Mouse (Mus musculus): Measurements from ENCODE around the gene Wee2. TPM values are rescaled to one million over a fixed set of nuclear protein-coding genes. Genes with fewer than 3 reads are reported as not detected.

Gene Wee2
- polyA plus RNA-seq, 1 experiment from 2014 or later, result not detected

DNA sequence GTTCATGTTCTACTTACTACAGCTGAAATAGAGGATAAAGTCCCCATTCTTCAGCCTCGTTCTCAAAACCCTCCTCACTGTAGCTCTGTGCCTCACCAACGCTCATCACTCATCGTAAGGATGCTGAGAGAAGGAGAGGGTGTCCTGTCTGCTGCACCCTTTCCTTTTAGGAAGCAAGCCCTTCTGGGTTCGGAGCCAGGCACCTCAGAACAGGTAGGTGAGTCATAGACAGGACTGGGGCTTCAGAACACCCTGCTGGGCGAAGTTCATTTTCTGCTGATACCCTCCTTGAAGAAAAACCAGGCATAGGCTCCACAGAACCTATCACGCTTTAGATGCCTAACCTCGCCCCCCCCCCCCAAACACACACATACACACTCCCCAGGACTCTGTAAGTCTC is 11.4 kb upstream of the Wee2 start:
- H3K36me3 ChIP-seq, result 0 out of 2 replicates have a peak, but pooled peaks cover 3% of the 10 kb centered on the region
- no peak overlapping the region for H3K4me3 ChIP-seq
- no peak for DNase-seq (ENCODE audit: low spot score)
- H3K4me1 ChIP-seq (replicated peaks), result 0 out of 2 replicates have a peak, but pooled peaks cover 3% of the 10 kb centered on the region
- no peaks in the 10 kb centered on the region for H3K9me3 ChIP-seq
- no peak overlapping the region for H3K27ac ChIP-seq
- no peaks in the 10 kb centered on the region for H3K27me3 ChIP-seq (ENCODE audit: insufficient read depth, poor library complexity, severe bottlenecking)
- 87% methylated on average over 7 of the region's 7 CpGs for WGBS

- Histone ChIP-seq H3K9me3 (no peaks in the 10 kb centered on the region), H3K27ac (no peak overlapping the region), H3K4me3 (no peak overlapping the region), H3K27me3 (ENCODE audit: insufficient read depth, poor library complexity, severe bottlenecking) (no peaks in the 10 kb centered on the region), H3K36me3 (no peaks in the 10 kb centered on the region), H3K4me1 (replicated peaks) (peaks cover 3% of the 10 kb centered on the region; the same call in 1 of the 2 replicates)
- WGBS, result 78% methylated on average over 3 of the region's 3 CpGs
- DNase-seq (ENCODE audit: low spot score), result no peak
These were observed 10.2 kb upstream of the Wee2 start for GRCm38 (mm10) chr6:40428696-40429095.

DNA sequence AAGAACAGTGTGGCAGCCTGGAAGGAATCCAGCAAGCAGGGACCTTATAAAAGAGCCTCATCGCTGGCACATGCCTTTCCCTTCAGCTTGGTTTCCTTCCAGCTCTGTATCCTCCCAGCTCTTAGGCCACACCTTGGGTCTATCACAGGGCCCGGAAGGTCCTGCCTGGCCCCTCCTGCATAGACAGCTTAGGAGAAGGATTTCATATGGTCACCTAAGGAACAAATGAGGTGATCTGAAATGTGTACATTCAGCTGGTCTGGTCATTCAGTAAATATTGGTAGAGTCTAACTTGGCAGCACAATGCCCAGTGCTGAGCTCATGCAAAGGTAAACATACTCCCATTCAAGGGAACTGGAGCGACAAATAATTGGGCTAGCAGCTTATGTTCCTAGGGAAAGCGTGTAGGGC is 9.4 kb upstream of the Wee2 start:
- Histone ChIP-seq H3K4me3 (no peak overlapping the region), H3K9me3 (no peaks in the 10 kb centered on the region), H3K4me1 (replicated peaks) (peaks cover 12% of the 10 kb centered on the region), H3K27me3 (ENCODE audit: insufficient read depth, poor library complexity, severe bottlenecking) (no peaks in the 10 kb centered on the region; the same call in 1 of the 2 replicates), H3K36me3 (no peaks in the 10 kb centered on the region), H3K27ac (no peak overlapping the region)
- WGBS, result 87% methylated on average over 4 of the region's 4 CpGs
- DNase-seq (ENCODE audit: low spot score), result no peak

- Histone ChIP-seq H3K4me3 (no peak overlapping the region), H3K4me1 (replicated peaks) (peaks cover 18% of the 10 kb centered on the region), H3K36me3 (no peaks in the 10 kb centered on the region), H3K27ac (no peak overlapping the region), H3K9me3 (no peaks in the 10 kb centered on the region), H3K27me3 (ENCODE audit: insufficient read depth, poor library complexity, severe bottlenecking) (no peaks in the 10 kb centered on the region; the same call in 1 of the 2 replicates)
- DNase-seq (ENCODE audit: low spot score), result no peak
- WGBS, result 90% methylated on average over 3 of the region's 3 CpGs
These were observed 8.6 kb upstream of the Wee2 start for GRCm38 (mm10) chr6:40430251-40430650.

- 89% methylated on average over 3 of the region's 3 CpGs for WGBS
- Histone ChIP-seq H3K4me1 (replicated peaks) (peaks cover 19% of the 10 kb centered on the region), H3K27ac (no peak overlapping the region), H3K9me3 (no peaks in the 10 kb centered on the region), H3K36me3 (no peaks in the 10 kb centered on the region), H3K4me3 (no peak overlapping the region), H3K27me3 (ENCODE audit: insufficient read depth, poor library complexity, severe bottlenecking) (no peaks in the 10 kb centered on the region; the same call in 1 of the 2 replicates)
- no peak for DNase-seq (ENCODE audit: low spot score)
These were observed 8.0 kb upstream of the Wee2 start for GRCm38 (mm10) chr6:40430878-40431277.

DNA sequence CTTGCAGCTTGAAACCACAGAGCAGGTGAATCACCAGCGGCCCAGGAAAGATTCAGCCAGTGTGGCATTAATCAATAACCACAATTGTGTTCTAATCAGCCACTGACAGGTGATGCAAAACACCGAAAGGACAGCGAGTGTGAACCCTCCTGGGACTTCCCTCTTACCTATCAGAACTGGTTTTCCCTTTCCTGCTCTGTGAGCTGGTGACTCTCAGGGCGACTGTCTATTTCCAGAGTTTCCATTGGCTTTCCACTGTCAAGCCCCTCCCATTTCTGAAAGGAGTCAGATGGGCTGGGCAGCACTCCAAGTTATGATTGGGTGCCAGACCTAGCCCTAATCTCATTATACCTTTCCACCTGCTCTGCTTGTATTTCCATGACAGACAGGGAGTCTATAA is 7.5 kb upstream of the Wee2 start:
- DNase-seq (ENCODE audit: low spot score), result no peak
- Histone ChIP-seq H3K4me3 (no peak overlapping the region), H3K9me3 (no peaks in the 10 kb centered on the region), H3K4me1 (replicated peaks) (peaks cover 23% of the 10 kb centered on the region), H3K36me3 (no peaks in the 10 kb centered on the region), H3K27ac (no peak overlapping the region), H3K27me3 (ENCODE audit: insufficient read depth, poor library complexity, severe bottlenecking) (no peaks in the 10 kb centered on the region; the same call in 1 of the 2 replicates)
- 61% methylated on average over 4 of the region's 4 CpGs for WGBS

- no peak overlapping the region for H3K4me3 ChIP-seq
- DNase-seq (ENCODE audit: low spot score), result no peak
- no peak overlapping the region for H3K27ac ChIP-seq
- H3K4me1 ChIP-seq (replicated peaks), result peaks cover 24% of the 10 kb centered on the region
- peaks cover 4% of the 10 kb centered on the region; the same call in 1 of the 2 replicates for H3K27me3 ChIP-seq (ENCODE audit: insufficient read depth, poor library complexity, severe bottlenecking)
- H3K9me3 ChIP-seq, result no peaks in the 10 kb centered on the region
- H3K36me3 ChIP-seq, result no peaks in the 10 kb centered on the region
These were observed 7.1 kb upstream of the Wee2 start for GRCm38 (mm10) chr6:40431812-40432211.

DNA sequence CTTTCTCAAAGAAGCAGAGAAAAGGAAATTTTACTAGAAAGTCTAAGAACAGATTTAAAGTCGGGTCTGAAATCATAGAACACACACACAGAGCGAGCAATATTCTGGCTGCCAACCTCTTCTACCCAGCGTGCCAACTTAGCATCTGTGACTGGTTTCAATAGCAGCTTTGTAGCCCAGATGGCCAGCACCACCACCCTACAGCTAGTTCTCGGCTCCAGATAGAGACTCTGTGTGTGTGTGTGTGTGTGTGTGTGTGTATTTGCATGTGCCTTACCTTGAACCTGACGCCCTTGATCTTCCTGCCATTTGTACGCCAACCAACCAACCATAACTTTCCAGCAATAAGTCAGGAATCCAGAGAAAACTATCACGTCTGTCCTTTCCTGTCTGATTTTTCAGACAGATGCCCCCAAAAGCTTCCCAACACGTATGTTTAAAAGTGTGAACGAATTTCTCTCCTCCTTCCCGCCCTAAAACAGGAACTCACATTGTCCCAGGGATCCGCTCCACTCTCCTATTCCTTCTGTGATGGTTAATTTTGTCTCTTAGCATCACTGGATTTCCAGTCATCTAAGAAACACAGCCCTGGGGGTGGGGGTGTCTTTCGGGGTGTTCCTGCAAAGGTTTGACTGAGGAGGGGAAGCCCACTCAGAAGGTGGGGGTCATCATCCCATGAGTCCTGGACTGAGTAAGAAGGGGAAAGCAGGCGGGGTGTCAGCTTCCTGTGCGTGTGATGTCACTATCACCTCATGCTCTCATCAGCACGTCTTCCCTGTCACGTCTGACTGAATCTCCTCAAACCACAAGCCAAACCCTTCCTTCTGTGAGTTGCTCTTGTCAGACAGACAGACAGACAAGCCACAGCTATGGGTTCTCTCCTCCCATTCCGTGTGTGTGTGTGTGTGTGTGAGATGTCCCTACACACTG is 6.3 kb upstream of the Wee2 start:
- H3K36me3 ChIP-seq, result no peaks in the 10 kb centered on the region
- 86% methylated on average over 17 of the region's 17 CpGs for WGBS
- H3K27me3 ChIP-seq (ENCODE audit: insufficient read depth, poor library complexity, severe bottlenecking), result peaks cover 12% of the 10 kb centered on the region
- H3K9me3 ChIP-seq, result no peaks in the 10 kb centered on the region
- H3K4me3 ChIP-seq, result no peak overlapping the region
- no peak overlapping the region for H3K27ac ChIP-seq
- peaks cover 24% of the 10 kb centered on the region for H3K4me1 ChIP-seq (replicated peaks)
- no peak for DNase-seq (ENCODE audit: low spot score)

DNA sequence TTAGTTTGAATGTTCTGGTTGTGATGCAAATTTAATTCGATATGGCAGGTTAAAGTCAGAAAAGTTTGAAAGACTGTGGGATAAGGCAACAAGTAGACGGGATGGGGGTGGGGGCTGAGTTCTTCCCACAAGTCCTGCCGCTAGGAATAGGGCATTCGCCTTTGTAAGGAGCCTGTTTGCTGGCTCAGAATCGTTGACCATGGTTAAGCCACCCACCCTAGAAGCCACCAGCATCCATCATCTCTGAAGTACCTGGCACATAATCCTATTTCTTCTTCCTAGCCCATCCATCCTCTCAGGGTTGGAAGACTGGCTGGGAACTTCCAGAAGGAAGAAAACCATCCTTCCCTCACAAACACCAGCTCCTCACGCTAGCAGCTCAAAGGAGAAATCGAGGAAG is 4.2 kb upstream of the Wee2 start:
- Histone ChIP-seq H3K4me3 (peak overlapping the region; percentile 88), H3K9me3 (no peaks in the 10 kb centered on the region), H3K27ac (peak overlapping the region; percentile 96), H3K27me3 (ENCODE audit: insufficient read depth, poor library complexity, severe bottlenecking) (peaks cover 28% of the 10 kb centered on the region), H3K4me1 (replicated peaks) (peaks cover 24% of the 10 kb centered on the region), H3K36me3 (no peaks in the 10 kb centered on the region)
- 10% methylated on average over 7 of the region's 7 CpGs for WGBS
- peak; percentile 11 for DNase-seq (ENCODE audit: low spot score)

DNA sequence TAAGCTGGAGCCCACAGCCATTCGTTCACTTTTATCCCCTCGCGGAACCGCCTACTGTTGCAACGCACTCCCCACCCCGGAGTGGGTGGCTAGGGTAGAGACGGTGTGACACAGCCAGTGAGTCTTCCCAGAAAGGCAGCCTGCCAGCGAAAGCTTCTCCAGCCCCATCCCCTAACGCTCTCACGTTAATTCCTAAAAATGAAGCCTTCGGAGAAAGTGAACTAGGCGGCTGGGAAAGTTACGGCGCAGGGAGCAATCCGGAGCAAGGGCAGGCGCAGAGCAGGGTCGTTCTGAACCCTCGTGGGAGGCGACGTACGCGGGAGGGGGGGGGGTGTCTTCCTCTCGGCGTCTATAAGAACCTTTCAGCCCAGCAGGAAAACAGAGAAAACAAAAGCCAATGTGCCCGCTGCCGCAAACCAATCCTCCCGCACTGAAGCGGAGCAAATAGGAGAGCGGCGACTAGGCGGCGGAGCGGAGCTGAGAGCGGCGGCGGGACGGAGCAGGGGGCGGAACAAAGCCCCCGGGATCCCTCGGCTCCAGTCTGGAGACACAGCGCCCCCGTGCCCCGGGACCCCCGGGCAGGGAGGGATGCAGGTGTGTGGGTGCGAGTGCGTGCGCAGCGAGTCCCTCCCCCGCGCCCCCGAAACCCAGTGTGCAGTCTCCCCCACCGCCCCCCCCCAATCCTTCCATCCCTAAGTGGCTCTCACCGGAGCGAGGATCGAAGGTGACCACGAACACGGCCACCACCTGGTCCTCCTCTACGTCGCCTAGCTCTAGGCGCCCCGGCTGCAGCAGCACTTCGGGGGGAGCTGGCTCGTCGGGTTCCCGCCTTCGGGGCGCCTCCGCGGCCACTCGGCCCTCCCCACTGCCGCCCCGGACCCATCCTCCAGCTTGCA is 3.5 kb upstream of the Wee2 start:
- no peaks in the 10 kb centered on the region for H3K9me3 ChIP-seq
- peak; percentile 66 for DNase-seq (ENCODE audit: low spot score)
- 1% methylated on average over 72 of the region's 72 CpGs for WGBS

GRCm38 (mm10) chr6:40436047-40436483 is 2.8 kb upstream of the Wee2 start, which contains the start of gene E330009J07Rik:
TSS of gene E330009J07Rik (minus strand) at chr6:40436135.
- peak within 1 kb of the TSS; percentile 96 for H3K27ac ChIP-seq
- H3K9me3 ChIP-seq, result no peaks in the 10 kb centered on the region
- peaks cover 21% of the 10 kb centered on the region for H3K4me1 ChIP-seq (replicated peaks)
- peak within 1 kb of the TSS; percentile 88 for H3K4me3 ChIP-seq
- H3K36me3 ChIP-seq, result no peaks in the 10 kb centered on the region
- under 1% methylated on average over 38 of the region's 38 CpGs for WGBS
- peaks cover 37% of the 10 kb centered on the region for H3K27me3 ChIP-seq (ENCODE audit: insufficient read depth, poor library complexity, severe bottlenecking)
- DNase-seq (ENCODE audit: low spot score), result peak; percentile 78

More for the DNA sequence above, 3.5 kb upstream of the Wee2 start:
- peak overlapping the region; percentile 88 for H3K4me3 ChIP-seq
- peaks cover 34% of the 10 kb centered on the region for H3K27me3 ChIP-seq (ENCODE audit: insufficient read depth, poor library complexity, severe bottlenecking)
- peak overlapping the region; percentile 96 for H3K27ac ChIP-seq
- no peaks in the 10 kb centered on the region for H3K36me3 ChIP-seq
- H3K4me1 ChIP-seq (replicated peaks), result peaks cover 21% of the 10 kb centered on the region

DNA sequence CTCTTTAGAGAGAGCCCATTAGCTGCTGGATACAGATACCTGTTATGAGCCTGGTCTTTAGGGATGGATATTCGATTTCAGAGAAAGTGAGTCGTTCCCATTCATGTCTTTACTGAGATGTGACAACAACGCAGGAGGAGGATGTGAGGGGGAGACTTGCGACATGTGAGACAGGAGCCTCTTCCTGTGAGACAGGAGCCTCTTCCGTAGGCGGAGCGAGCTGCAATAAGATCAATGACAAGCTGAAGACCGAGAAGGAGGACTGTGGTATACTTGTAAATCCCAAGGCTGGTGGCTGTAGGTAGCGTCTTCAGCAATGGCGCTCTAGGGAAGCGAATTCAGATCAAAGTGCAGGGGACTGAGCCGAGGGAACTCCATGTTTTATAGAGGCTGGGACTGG is 843 bp downstream of the Wee2 start:
- H3K36me3 ChIP-seq, result no peaks in the 10 kb centered on the region
- peaks cover 10% of the 10 kb centered on the region for H3K4me1 ChIP-seq (replicated peaks)
- 54% methylated on average over 12 of the region's 12 CpGs for WGBS
- peaks cover 54% of the 10 kb centered on the region for H3K27me3 ChIP-seq (ENCODE audit: insufficient read depth, poor library complexity, severe bottlenecking)
- H3K27ac ChIP-seq, result no peak overlapping the region
- no peaks in the 10 kb centered on the region for H3K9me3 ChIP-seq
- DNase-seq (ENCODE audit: low spot score), result no peak
- H3K4me3 ChIP-seq, result no peak overlapping the region

All from hindbrain, embryonic 10.5 days (tissue).